Mouse (Mus musculus): Measurements from ENCODE around the gene Herc1.

DNA sequence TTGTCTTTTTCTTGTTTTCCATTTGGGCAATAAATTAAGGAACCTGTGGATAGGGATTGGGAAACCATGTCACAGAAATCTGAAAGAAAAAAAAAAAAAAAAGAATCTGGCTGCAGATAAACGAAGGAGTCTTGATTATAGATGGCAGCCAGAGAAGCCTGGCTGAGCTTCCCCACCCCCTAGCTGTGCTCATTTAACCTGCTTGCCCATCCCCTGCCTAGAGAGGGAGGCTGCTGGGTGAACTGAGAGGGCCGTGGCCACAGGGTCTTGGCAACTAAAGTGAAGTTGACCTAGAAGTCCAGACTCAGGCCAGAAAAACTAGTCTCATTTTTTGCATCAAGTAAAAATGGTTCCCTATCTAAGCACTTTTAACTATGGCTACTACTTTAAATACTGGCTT, 160.7 kb downstream of the Herc1 start:
- TF ChIP-seq CTCF (IDR thresholded peaks at IDR 0.05; ENCODE audit: extremely low read depth, insufficient read depth, insufficient read length, insufficient replicate concordance): no peak
- TF ChIP-seq POLR2A (IDR thresholded peaks at IDR 0.05; ENCODE audit: low read depth, low read length): no peak
